In genomic region chr2:167744080-167744479, GRCm38 (mm10) we compare ENCODE assay signal across 22 mouse cellular contexts. TPM values are rescaled to one million over a fixed set of nuclear protein-coding genes. Genes with fewer than 3 reads are reported as not detected.
A peak's percentile ranks its signal among the peaks of the same experiment; 100 is the strongest.
DNase-seq lines count a peak whose midpoint lies in the region; ATAC-seq lines count a peak whose summit lies in the region.
"Had no signal": no experiment of that assay in that cellular context is flagged by ENCODE, and none has a peak within 500 bp of the region (broad histone marks: within the 10 kb centered on the region; RNA-seq: fewer than 3 reads in every experiment).

No protein-coding gene starts in this region.

- H3K27me3 ChIP-seq in heart, embryonic 14.5 days (ENCODE audit: control insufficient read depth, insufficient read depth, low read length): no peaks in the 10 kb centered on the region
- no peaks in the 10 kb centered on the region for H3K27me3 ChIP-seq in embryonic facial prominence, embryonic 10.5 days (replicated peaks; ENCODE audit: low read depth, poor library complexity, severe bottlenecking)
- H3K27me3 ChIP-seq: embryonic facial prominence, embryonic 12.5 days; lung, embryonic 15.5 days; midbrain, embryonic 13.5 days had no signal

- WGBS in heart, embryonic 14.5 days: 38% methylated on average over 1 of the region's 1 CpGs
- WGBS in embryonic facial prominence, embryonic 10.5 days: 72% methylated on average over 1 of the region's 1 CpGs

- no peaks in the 10 kb centered on the region for H3K36me3 ChIP-seq in heart, embryonic 14.5 days (ENCODE audit: control insufficient read depth, insufficient read depth, low read length)
- no peaks in the 10 kb centered on the region for H3K36me3 ChIP-seq in embryonic facial prominence, embryonic 10.5 days (replicated peaks)
- H3K36me3 ChIP-seq: embryonic facial prominence, embryonic 12.5 days; liver, embryonic 12.5 days; lung, embryonic 15.5 days; midbrain, embryonic 13.5 days had no signal

- H3K9ac ChIP-seq in heart, embryonic 14.5 days (ENCODE audit: low read length): peak overlapping the region; percentile 22; the same call in 1 of the 2 replicates
- H3K9ac ChIP-seq: embryonic facial prominence, embryonic 12.5 days; liver, embryonic 12.5 days; midbrain, embryonic 13.5 days had no signal

- DNase-seq in heart, postnatal 10 days: no peak
- DNase-seq in lung, postnatal 25 days (ENCODE audit: low spot score): peak; percentile 39
- no peak for DNase-seq in lung, postnatal 14 days
- DNase-seq in embryonic facial prominence, embryonic 10.5 days (ENCODE audit: low spot score): no peak
- DNase-seq in right cerebral cortex, postnatal 4 days: no peak
- DNase-seq: cerebellum, adult 9-11 months; gastrocnemius, postnatal 36 days; kidney, postnatal 4 days; layer of hippocampus, adult 9-11 months; spleen, adult 18-20 months; thymus, adult 18-20 months; thymus, postnatal 4 days had no signal

- no peaks in the 10 kb centered on the region for H3K9me3 ChIP-seq in heart, embryonic 14.5 days (ENCODE audit: control insufficient read depth, low read length)
- no peaks in the 10 kb centered on the region for H3K9me3 ChIP-seq in embryonic facial prominence, embryonic 10.5 days
- H3K9me3 ChIP-seq: embryonic facial prominence, embryonic 12.5 days; liver, embryonic 12.5 days; lung, embryonic 15.5 days; midbrain, embryonic 13.5 days had no signal

- peaks cover 22 to 24% of the 10 kb centered on the region in 2 experiments for H3K4me1 ChIP-seq in heart, embryonic 14.5 days (ENCODE audit: control insufficient read depth in 2 of 2, insufficient read depth in 2 of 2, low read length in 2 of 2)
- H3K4me1 ChIP-seq in embryonic facial prominence, embryonic 10.5 days: peaks cover 65% of the 10 kb centered on the region

- H3K27ac ChIP-seq in heart, embryonic 14.5 days (replicated peaks in 1 of 2; ENCODE audit: control insufficient read depth in 1 of 2, insufficient read depth in 1 of 2, low read depth in 2 of 2, low read length in 2 of 2): no peak overlapping the region
- H3K27ac ChIP-seq in embryonic facial prominence, embryonic 10.5 days (replicated peaks): 0 out of 2 replicates have a peak overlapping the region, but pooled peaks have one; percentile 55
- H3K27ac ChIP-seq: embryonic facial prominence, embryonic 12.5 days; left cerebral cortex, adult 2 months; liver, embryonic 12.5 days; lung, embryonic 15.5 days; midbrain, embryonic 13.5 days had no signal

- no peak overlapping the region for H3K4me2 ChIP-seq in heart, embryonic 14.5 days (ENCODE audit: low read length)
- H3K4me2 ChIP-seq: embryonic facial prominence, embryonic 12.5 days; heart, embryonic 11.5 days; liver, embryonic 12.5 days; lung, embryonic 15.5 days; midbrain, embryonic 13.5 days had no signal

- ATAC-seq in heart, embryonic 14.5 days (ENCODE audit: insufficient number of reproducible peaks, insufficient read depth, low FRiP score, low read depth): no peak
- peak; percentile 29 for ATAC-seq in monocyte, adult 5-6 weeks (replicated peaks; ENCODE audit: insufficient number of reproducible peaks, low FRiP score, low TSS enrichment, poor library complexity, severe bottlenecking)
- ATAC-seq: forebrain, embryonic 16.5 days; liver, embryonic 12.5 days; midbrain, embryonic 13.5 days had no signal

- intact Hi-C loops in heart, postnatal 10 days (cut with DNase I): no loop called here

- H3K4me3 ChIP-seq in heart, embryonic 14.5 days (ENCODE audit: control insufficient read depth in 1 of 2, insufficient read depth in 1 of 2, low read depth in 1 of 2, low read length in 2 of 2): no peak overlapping the region
- no peak overlapping the region for H3K4me3 ChIP-seq in embryonic facial prominence, embryonic 10.5 days
- H3K4me3 ChIP-seq: embryonic facial prominence, embryonic 12.5 days; left cerebral cortex, adult 2 months; liver, embryonic 12.5 days; lung, embryonic 15.5 days; midbrain, embryonic 13.5 days; myocyte had no signal

RNA-seq across cellular contexts. Expression of gene Tmem189, which starts 54.5 kb away (rescaled TPM):
- polyA plus RNA-seq in heart, embryonic 14.5 days (2014; fragmentation: Nextera tagmentation; extraction: Ambion mirVana): 40.6 and 40.9 TPM in 2 replicates
- 10 to 100 TPM; 37.9 to 40.5 TPM for total RNA-seq in heart, postnatal 10 days (2021)
- polyA plus RNA-seq in embryonic facial prominence, embryonic 10.5 days (2016; fragmentation: Nextera tagmentation; extraction: Ambion mirVana): 40.2 and 43.7 TPM in 2 replicates
- 55.2 to 64.6 TPM (median 57.9 TPM) in 3 replicates for total RNA-seq in monocyte, adult 5-6 weeks (2017)

RNA-seq across cellular contexts. Expression of gene Cebpb, which starts 55.4 kb away (rescaled TPM):
- 14.2 and 17.0 TPM in 2 replicates for polyA plus RNA-seq in heart, embryonic 14.5 days (2014; fragmentation: Nextera tagmentation; extraction: Ambion mirVana)
- total RNA-seq in heart, postnatal 10 days (2021): 100 to 1,000 TPM in 1 of 2 experiments, 10 to 100 TPM in 1; 31.0 to 100 TPM
- 1.7 and 1.8 TPM in 2 replicates for polyA plus RNA-seq in embryonic facial prominence, embryonic 10.5 days (2016; fragmentation: Nextera tagmentation; extraction: Ambion mirVana)
- 255 to 567 TPM (median 357 TPM) in 3 replicates for total RNA-seq in monocyte, adult 5-6 weeks (2017)
